Mouse (Mus musculus) liver, adult 2 months (tissue): ENCODE results near the gene Greb1. TPM values are rescaled to one million over a fixed set of nuclear protein-coding genes. Genes with fewer than 3 reads are reported as not detected.

ENCODE experiments used
- DNase-seq: peaks from one replicate; pipeline ENCODE4 v3.0.0-alpha.2; 2011; ENCODE audit warnings: low read depth, low spot score; ENCODE audit errors: extremely low read depth
- H3K27ac ChIP-seq: fragments of 200-500 bp; replicated peaks from 2 replicates; pipeline ENCODE4 v1.5.1; 2012; ENCODE audit warnings: low read depth, mild to moderate bottlenecking, control low read depth, inconsistent platforms, low read length; ENCODE audit not compliant: insufficient read depth
- H3K27me3 ChIP-seq: fragments of 200-500 bp; 2 replicates; pipeline ENCODE4 v1.6.1; 2012; ENCODE audit warnings: mild to moderate bottlenecking, moderate library complexity, low read length, inconsistent platforms; ENCODE audit not compliant: control insufficient read depth, insufficient read depth
- H3K36me3 ChIP-seq: fragments of 200-500 bp; 2 replicates; pipeline ENCODE4 v1.6.1; 2012; ENCODE audit warnings: low read length, inconsistent platforms; ENCODE audit not compliant: control insufficient read depth, insufficient read depth
- H3K4me1 ChIP-seq: fragments of 200-500 bp; 2 replicates; pipeline ENCODE4 v1.6.1; 2011; ENCODE audit warnings: low read length; ENCODE audit not compliant: control insufficient read depth, insufficient read depth
- H3K4me3 ChIP-seq: fragments of 200-500 bp; 2 replicates; pipeline ENCODE4 v1.5.1; 2011; ENCODE audit warnings: low read depth, mild to moderate bottlenecking, control low read depth, low read length, moderate library complexity; ENCODE audit not compliant: insufficient read depth
- H3K79me2 ChIP-seq: fragments of 200-500 bp; 2 replicates; pipeline ENCODE4 v1.6.1; 2012; ENCODE audit warnings: inconsistent platforms, mild to moderate bottlenecking, low read length, moderate library complexity; ENCODE audit not compliant: control insufficient read depth, insufficient read depth
- H3K9ac ChIP-seq: fragments of 200-500 bp; 2 replicates; pipeline ENCODE4 v1.6.1; 2012; ENCODE audit warnings: low read depth, mild to moderate bottlenecking, control low read depth, inconsistent platforms, low read length
- CTCF ChIP-seq: fragments of 200-500 bp; IDR thresholded peaks from 2 replicates; pipeline ENCODE4 v1.5.1; 2011; ENCODE audit warnings: low read depth, low read length, control low read depth
- POLR2A ChIP-seq: fragments of 200-500 bp; IDR thresholded peaks from 2 replicates; pipeline ENCODE4 v1.6.1; 2011; ENCODE audit warnings: low read length, control low read depth; ENCODE audit not compliant: insufficient read depth; ENCODE audit errors: extremely low read depth
- WGBS: fragments of 180-500 bp; shearing (Covaris S2); methylation state at CpG from one replicate; pipeline ENCODE4 v1.1.7; 2018; 5-methylcytosine and 5-hydroxymethylcytosine counted together
- polyA plus RNA-seq: library from polyadenylated mRNA; depleted of rRNA; stranded (reverse); fragments of >200 nt; gene quantifications from 2 replicates; pipeline ENCODE4 v1.2.3, GENCODE M21; 2012
- total RNA-seq: library from RNA; depleted of rRNA; stranded (reverse); fragments of >200 nt; gene quantifications from 2 replicates; pipeline ENCODE4 v1.2.3, GENCODE M21; 2014

Gene Greb1
- total and polyA plus RNA-seq, 2 experiments = 0.09 TPM

DNA sequence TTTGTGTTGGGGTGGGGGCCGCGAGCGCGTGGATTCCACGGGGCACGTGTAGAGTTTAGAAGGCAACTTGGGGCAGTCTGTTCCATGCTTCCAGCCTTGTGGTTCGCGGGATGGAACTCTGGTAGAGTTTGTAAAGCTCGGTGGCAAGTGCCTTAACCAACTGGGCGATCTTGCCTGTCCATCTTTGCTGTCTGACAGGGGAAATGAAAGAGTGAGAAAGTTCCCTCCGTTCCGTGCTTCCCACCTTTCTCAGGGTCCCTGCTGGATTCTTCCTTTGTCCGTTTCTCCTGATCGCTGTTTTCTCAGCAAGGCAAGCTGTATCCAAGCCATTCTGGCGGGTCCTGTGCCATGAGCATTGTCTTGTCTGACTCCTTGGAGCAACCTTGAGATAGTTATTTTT lies 10.8 kb upstream of the Greb1 start:
- no peak for TF ChIP-seq CTCF
- TF ChIP-seq POLR2A = no peak
- H3K4me1 ChIP-seq = peaks cover 4% of the 10 kb centered on the region
- peaks cover 6% of the 10 kb centered on the region; the same call in 1 of the 2 replicates for H3K79me2 ChIP-seq
- 6% methylated on average over 15 of the region's 15 CpGs for WGBS
- DNase-seq = peak; percentile 19
- H3K27me3 ChIP-seq = no peaks in the 10 kb centered on the region
- no peaks in the 10 kb centered on the region for H3K36me3 ChIP-seq
- peak overlapping the region; percentile 96 for H3K9ac ChIP-seq
- peak overlapping the region; percentile 96 for H3K4me3 ChIP-seq
- H3K27ac ChIP-seq = no peak overlapping the region

DNA sequence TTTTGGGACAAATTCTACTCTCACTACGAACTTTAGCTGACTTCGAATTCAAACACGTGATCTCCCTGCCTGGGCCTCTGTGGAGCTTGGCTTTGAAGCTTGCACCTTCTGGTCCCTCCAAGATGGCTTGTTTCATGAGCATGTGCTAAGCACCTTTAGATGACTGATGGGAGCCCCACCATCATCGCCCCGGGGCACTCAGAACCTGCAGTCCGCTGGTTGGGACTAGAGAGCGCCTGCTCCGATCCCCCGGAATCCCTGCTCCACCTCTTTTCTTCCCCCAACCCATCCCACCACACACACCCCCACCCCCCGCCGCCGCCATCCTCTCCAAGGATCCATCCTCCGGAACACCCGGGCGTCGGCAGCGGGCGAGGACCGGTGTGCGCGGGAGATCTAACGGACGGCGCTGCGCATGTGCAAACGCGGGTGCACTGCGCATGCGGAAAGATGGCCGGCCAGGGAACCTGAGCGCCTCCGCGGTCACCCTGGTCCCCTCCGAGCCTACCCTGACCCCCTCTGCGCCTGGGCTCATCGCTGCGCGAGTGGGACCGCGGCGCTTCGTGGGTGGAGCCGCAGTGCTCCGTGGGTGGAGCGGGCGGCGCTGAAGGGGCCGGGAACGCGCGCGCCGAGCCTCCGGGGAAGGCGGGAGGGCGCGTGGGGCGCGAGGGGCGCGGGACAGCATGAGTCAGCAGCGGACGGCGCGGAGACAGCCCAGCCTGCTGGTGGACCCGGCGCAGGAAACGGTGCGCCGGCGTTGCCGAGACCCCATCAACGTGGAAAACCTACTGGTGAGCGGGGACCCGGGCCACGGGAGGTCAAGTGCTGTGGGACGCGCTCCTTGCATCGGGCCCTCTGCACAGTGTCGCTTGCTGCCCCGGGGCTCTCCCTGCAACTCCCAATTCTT lies 10.1 kb upstream of the Greb1 start, which contains the start of gene E2f6:
TSS of gene E2f6 (plus strand) at position 439 of the 907 bp plus-strand sequence.
- no peaks in the 10 kb centered on the region for H3K36me3 ChIP-seq
- peak; percentile 53; the same call in 1 of the 2 replicates for TF ChIP-seq POLR2A
- TF ChIP-seq CTCF = no peak
- H3K27ac ChIP-seq = no peak within 1 kb of the TSS
- H3K79me2 ChIP-seq = peaks cover 6% of the 10 kb centered on the region; the same call in 1 of the 2 replicates
- peak within 1 kb of the TSS; percentile 96 for H3K9ac ChIP-seq
- H3K27me3 ChIP-seq = no peaks in the 10 kb centered on the region
- H3K4me3 ChIP-seq = peak within 1 kb of the TSS; percentile 96
- peaks cover 4% of the 10 kb centered on the region for H3K4me1 ChIP-seq
- peak; percentile 36 for DNase-seq
- 7% methylated on average over 79 of the region's 81 CpGs for whole genome bisulfite sequencing

DNA sequence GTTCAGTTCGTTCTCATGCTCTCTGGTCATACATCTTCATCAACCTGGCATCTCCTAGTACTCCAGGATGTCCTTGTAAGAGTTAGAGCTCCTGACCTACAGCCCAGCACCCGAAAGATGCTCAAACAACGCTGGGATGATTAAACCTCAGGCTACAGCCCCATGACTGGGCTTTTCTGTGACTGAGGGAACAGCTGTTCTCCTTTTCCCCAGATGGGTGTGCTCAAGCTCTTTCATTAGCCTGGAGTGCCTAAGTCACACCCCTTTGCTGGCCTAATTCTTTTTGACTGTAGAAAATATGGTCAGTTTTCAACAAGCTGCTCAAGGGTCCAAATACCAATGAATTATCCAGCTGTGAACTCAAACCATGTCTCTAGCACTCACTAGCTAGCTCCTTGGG lies 7.4 kb upstream of the Greb1 start:
- Histone ChIP-seq H3K4me1 (peaks cover 4% of the 10 kb centered on the region), H3K79me2 (peaks cover 6% of the 10 kb centered on the region; the same call in 1 of the 2 replicates), H3K27ac (no peak overlapping the region), H3K36me3 (no peaks in the 10 kb centered on the region), H3K27me3 (no peaks in the 10 kb centered on the region), H3K9ac (no peak overlapping the region), H3K4me3 (no peak overlapping the region)
- DNase-seq = no peak
- WGBS = 46% methylated on average over 3 of the region's 3 CpGs
- TF ChIP-seq CTCF (peak; percentile 26; the same call in 1 of the 2 replicates), POLR2A (no peak)

DNA sequence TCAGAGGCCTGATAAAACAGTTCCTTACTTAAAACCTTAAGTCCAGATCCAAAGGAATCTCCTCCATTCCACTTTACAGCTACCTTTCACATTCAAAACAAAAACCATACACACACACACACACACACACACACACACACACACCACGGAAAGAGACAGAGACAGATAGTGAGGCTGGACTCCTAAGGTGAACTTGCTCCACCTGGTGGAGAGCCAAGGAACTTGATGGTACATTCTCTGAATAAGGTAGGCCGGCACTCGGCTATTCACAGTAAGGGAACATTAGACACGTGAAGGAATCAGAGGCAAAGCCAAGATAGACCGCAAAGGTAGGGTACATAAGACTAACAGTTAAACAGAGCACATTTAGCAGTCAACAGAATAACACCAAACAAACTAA lies 4.8 kb upstream of the Greb1 start:
- peaks cover 8% of the 10 kb centered on the region for H3K27me3 ChIP-seq
- DNase-seq = peak; percentile 64
- 4% methylated on average over 5 of the region's 5 CpGs for WGBS

DNA sequence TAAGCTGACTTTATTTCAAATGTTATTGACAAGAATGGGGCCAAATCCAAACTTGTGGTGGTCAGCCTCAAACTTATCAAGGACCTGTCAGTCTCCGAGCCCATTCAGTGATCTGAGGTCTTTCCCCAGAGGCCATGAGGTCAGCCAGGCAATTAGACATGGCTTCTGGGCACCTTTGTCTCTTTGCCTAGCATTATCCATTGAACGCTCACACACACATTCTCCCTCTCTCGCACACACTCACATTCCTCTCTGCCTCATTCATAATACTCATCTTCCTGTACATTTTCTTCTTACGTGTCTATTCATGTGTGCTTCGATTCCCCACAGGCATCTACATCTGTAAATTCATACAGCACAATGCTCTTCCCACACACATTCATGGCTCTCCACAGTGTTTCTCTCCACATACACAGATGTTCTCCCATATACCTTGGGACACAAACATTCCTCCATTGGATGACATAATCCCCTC lies 3.3 kb upstream of the Greb1 start:
- Histone ChIP-seq H3K4me3 (no peak overlapping the region), H3K27ac (no peak overlapping the region), H3K27me3 (peaks cover 13% of the 10 kb centered on the region), H3K9ac (no peak overlapping the region), H3K4me1 (no peaks in the 10 kb centered on the region; the same call in 1 of the 2 replicates), H3K79me2 (no peaks in the 10 kb centered on the region), H3K36me3 (no peaks in the 10 kb centered on the region)
- TF ChIP-seq CTCF (no peak), POLR2A (no peak)
- WGBS = 88% methylated on average over 5 of the region's 5 CpGs
- no peak for DNase-seq

More for the DNA sequence above, 4.8 kb upstream of the Greb1 start:
- Histone ChIP-seq H3K4me3 (no peak overlapping the region), H3K27ac (no peak overlapping the region), H3K9ac (no peak overlapping the region), H3K79me2 (no peaks in the 10 kb centered on the region), H3K36me3 (no peaks in the 10 kb centered on the region), H3K4me1 (no peaks in the 10 kb centered on the region)
- peak; percentile 66 for TF ChIP-seq CTCF
- TF ChIP-seq POLR2A = no peak
